Mouse (Mus musculus) CH12.LX (cell line): ENCODE measurements at regions not wholly inside any gene's neighbourhood (a gene's known extent, or its start where the extent isn't known, plus 50 kb on each side); places are given as distances from the start of the nearest gene placed in this dataset.

Source experiments
- CTCF ChIP-seq, 2 experiments: IDR thresholded peaks in 1 of 2; conservative IDR thresholded peaks in 1 of 2; 2 replicates each; pipeline ENCODE4 v1.5.1; 2011 to 2012; ENCODE audit warnings: low read depth in 2 of 2, low read length in 2 of 2, improper control_type of control experiment in 1 of 2, inconsistent platforms in 1 of 2, mild to moderate bottlenecking in 1 of 2, moderate library complexity in 1 of 2
- JUND ChIP-seq: conservative IDR thresholded peaks from 2 replicates; pipeline ENCODE4 v1.6.1; 2011; ENCODE audit warnings: low read depth, low read length, improper control_type of control experiment
- NRF1 ChIP-seq: IDR thresholded peaks from 2 replicates; pipeline ENCODE4 v1.6.1; 2014; ENCODE audit warnings: low read depth, mild to moderate bottlenecking, inconsistent platforms, low read length, improper control_type of control experiment, moderate library complexity
- POLR2A ChIP-seq: IDR thresholded peaks from 2 replicates; pipeline ENCODE4 v1.6.1; 2011; ENCODE audit warnings: low read depth, mild to moderate bottlenecking, improper control_type of control experiment, low read length

GRCm38 (mm10) chr8:78057357-78057756 is 155.7 kb upstream of the Ttc29 start:
- TF ChIP-seq CTCF (conservative IDR thresholded peaks at IDR 0.05 in 1 of 2, IDR thresholded peaks at IDR 0.05 in 1 of 2; ENCODE audit: low read depth in 2 of 2, low read length in 2 of 2) (no peak), POLR2A (no peak), JUND (no peak), NRF1 (no peak)
